Mouse (Mus musculus) lung, postnatal 14 days (tissue): ENCODE results near the gene Aatk.

ENCODE experiments used
- DNase-seq: peaks from one replicate; pipeline ENCODE4 v3.0.0; 2021

Aatk gene

GRCm38 (mm10) chr11:119986751-119987425, 60.1 kb downstream of the Aatk start:
- DNase-seq: no peak

- DNase-seq: no peak
Observed at GRCm38 (mm10) chr11:119983151-119983550, 63.8 kb downstream of the Aatk start.

GRCm38 (mm10) chr11:119982236-119982635, 64.7 kb downstream of the Aatk start:
- DNase-seq: no peak

- no peak for DNase-seq
Observed at GRCm38 (mm10) chr11:119981769-119982168, 65.2 kb downstream of the Aatk start.

- DNase-seq: no peak
Observed at GRCm38 (mm10) chr11:119979596-119980385, 67.2 kb downstream of the Aatk start.

- DNase-seq: no peak
Observed at GRCm38 (mm10) chr11:119978701-119979100, 68.3 kb downstream of the Aatk start.

- DNase-seq: peak; percentile 53
Observed at GRCm38 (mm10) chr11:119975739-119976501, 71.0 kb downstream of the Aatk start.

- peak; percentile 35 for DNase-seq
Observed at GRCm38 (mm10) chr11:119973789-119974188, 73.2 kb downstream of the Aatk start.

GRCm38 (mm10) chr11:119970021-119970851, 76.7 kb downstream of the Aatk start:
- no peak for DNase-seq

- no peak for DNase-seq
Observed at GRCm38 (mm10) chr11:119967892-119968291, 79.1 kb downstream of the Aatk start.

GRCm38 (mm10) chr11:119967401-119967800, 79.6 kb downstream of the Aatk start:
- no peak for DNase-seq

GRCm38 (mm10) chr11:119966294-119966693, 80.7 kb downstream of the Aatk start:
- DNase-seq: no peak

GRCm38 (mm10) chr11:119965053-119965452, 81.9 kb downstream of the Aatk start:
- DNase-seq: no peak

GRCm38 (mm10) chr11:119961511-119961910, 85.5 kb downstream of the Aatk start:
- DNase-seq: no peak

GRCm38 (mm10) chr11:119960671-119961070, 86.3 kb downstream of the Aatk start:
- no peak for DNase-seq

GRCm38 (mm10) chr11:119959714-119960113, 87.3 kb downstream of the Aatk start:
- no peak for DNase-seq

GRCm38 (mm10) chr11:119958856-119959255, 88.1 kb downstream of the Aatk start:
- DNase-seq: no peak
